Mouse (Mus musculus) activated CD4-positive, CD25-positive, alpha-beta regulatory T cell (primary cell): ENCODE results near the gene Tmsb15b1. TPM values are rescaled to one million over a fixed set of nuclear protein-coding genes. Genes with fewer than 3 reads are reported as not detected.

Experiments used
- polyA plus RNA-seq, 2 experiments: library from polyadenylated mRNA; unstranded; fragments of 100-300 nt; shearing (Covaris generic); gene quantifications; one replicate each; pipeline ENCODE4 v1.2.1; 2017

Tmsb15b1 gene
- 10 to 100 TPM; 31.1 to 36.3 TPM for polyA plus RNA-seq

GRCm38 (mm10) chrX:136976424-136977084, at the start of gene Tmsb15b1, which contains the start of gene Tmsb15l:
Tmsb15b1 (minus strand) TSS chrX:136976874.
Tmsb15l (minus strand) TSS chrX:136976869.

GRCm38 (mm10) chrX:136992978-136993547, 16.4 kb upstream of the Tmsb15b1 start, which contains the start of gene Zcchc18:
Zcchc18 (plus strand) TSS chrX:136993155.

GRCm38 (mm10) chrX:136975397-136975796, 1.3 kb downstream of the Tmsb15b1 start, which contains the start of gene Tmsb15b2:
Tmsb15b2 (minus strand) TSS chrX:136975497.

GRCm38 (mm10) chrX:136927031-136927430, 49.6 kb downstream of the Tmsb15b1 start, which contains the start of gene H2bfm:
H2bfm (plus strand) TSS chrX:136927325.

Other genes with a start within 250 kb of the Tmsb15b1 start
- gene Morf4l2, start 233.2 kb downstream of the Tmsb15b1 start, polyA plus RNA-seq = 10 to 100 TPM; 79.5 to 99.9 TPM
- gene Glra4, start 196.7 kb downstream of the Tmsb15b1 start, polyA plus RNA-seq = not detected
- gene Plp1, start 154.2 kb downstream of the Tmsb15b1 start, polyA plus RNA-seq = 1 to 10 TPM; 1.1 to 1.2 TPM
- not detected for gene Rab9b, start 108.1 kb downstream of the Tmsb15b1 start, polyA plus RNA-seq
- not detected for gene H2bfm, start 49.5 kb downstream of the Tmsb15b1 start, polyA plus RNA-seq
- gene Tmsb15b2, start 1.4 kb downstream of the Tmsb15b1 start, polyA plus RNA-seq = 10 to 100 TPM; 52.0 to 67.4 TPM
- gene Tmsb15l, start within 50 bp of the Tmsb15b1 start, polyA plus RNA-seq = 1 to 10 TPM; 2.0 to 2.4 TPM
- 10 to 100 TPM; 35.8 to 43.0 TPM for gene Zcchc18, start 16.3 kb upstream of the Tmsb15b1 start, polyA plus RNA-seq
- gene Slc25a53, start 61.4 kb upstream of the Tmsb15b1 start, polyA plus RNA-seq = 10 to 100 TPM in 1 of 2 experiments, 1 to 10 TPM in 1; 9.9 to 18.6 TPM
- 1 to 10 TPM; 4.2 to 5.0 TPM for gene Fam199x, start 72.7 kb upstream of the Tmsb15b1 start, polyA plus RNA-seq
- gene Esx1, start 145.2 kb upstream of the Tmsb15b1 start, polyA plus RNA-seq = not detected